Mouse (Mus musculus) heart, adult 11 months (tissue): ENCODE measurements at regions not wholly inside any gene's neighbourhood (a gene's known extent, or its start where the extent isn't known, plus 50 kb on each side); places are given as distances from the start of the nearest gene placed in this dataset.
"Not testable (repeated sequence)": the region's sequence is repeated elsewhere in the genome, so short reads cannot be mapped to it uniquely, and the experiment has no call there.

ENCODE experiments used
- DNase-seq: peaks from one replicate; pipeline ENCODE4 v3.0.0; 2022

- not testable (repeated sequence) for DNase-seq
Observed at GRCm38 (mm10) chr10:103507051-103507450, 139.5 kb downstream of the Slc6a15 start.

- no peak for DNase-seq
Observed at GRCm38 (mm10) chr10:103544502-103544901, 176.9 kb downstream of the Slc6a15 start.

- DNase-seq: no peak
Observed at GRCm38 (mm10) chr10:103549510-103549909, 181.9 kb downstream of the Slc6a15 start.

- no peak for DNase-seq
Observed at GRCm38 (mm10) chr10:103585097-103585496, 217.5 kb downstream of the Slc6a15 start.

- DNase-seq: no peak
Observed at GRCm38 (mm10) chr10:103585504-103585903, 217.9 kb downstream of the Slc6a15 start.

- DNase-seq: no peak
Observed at GRCm38 (mm10) chr10:103591985-103592384, 224.4 kb downstream of the Slc6a15 start.

- no peak for DNase-seq
Observed at GRCm38 (mm10) chr10:103641162-103641561, 273.6 kb downstream of the Slc6a15 start.

GRCm38 (mm10) chr10:103649848-103650247 is 282.3 kb downstream of the Slc6a15 start:
- no peak for DNase-seq

GRCm38 (mm10) chr10:103673081-103673480 is 305.5 kb downstream of the Slc6a15 start:
- no peak for DNase-seq

GRCm38 (mm10) chr10:103673765-103674164 is 306.2 kb downstream of the Slc6a15 start:
- DNase-seq: no peak

GRCm38 (mm10) chr10:103692682-103693081 is 325.1 kb downstream of the Slc6a15 start:
- no peak for DNase-seq

- no peak for DNase-seq
Observed at GRCm38 (mm10) chr10:103715080-103715725, 347.6 kb downstream of the Slc6a15 start.

- DNase-seq: peak; percentile 55
Observed at GRCm38 (mm10) chr10:103718998-103719662, 351.5 kb downstream of the Slc6a15 start.

GRCm38 (mm10) chr10:103726680-103727079 is 359.1 kb downstream of the Slc6a15 start:
- no peak for DNase-seq

- DNase-seq: no peak
Observed at GRCm38 (mm10) chr10:103731522-103731921, 363.9 kb downstream of the Slc6a15 start.

- no peak for DNase-seq
Observed at GRCm38 (mm10) chr10:103731981-103732380, 364.4 kb downstream of the Slc6a15 start.

- DNase-seq: no peak
Observed at GRCm38 (mm10) chr10:103780127-103780526, 362.7 kb upstream of the Gm21293 start.

GRCm38 (mm10) chr10:103784920-103785319 is 357.9 kb upstream of the Gm21293 start:
- no peak for DNase-seq

- no peak for DNase-seq
Observed at GRCm38 (mm10) chr10:103829079-103829478, 313.7 kb upstream of the Gm21293 start.

- no peak for DNase-seq
Observed at GRCm38 (mm10) chr10:103832063-103832462, 310.7 kb upstream of the Gm21293 start.

GRCm38 (mm10) chr10:103855211-103855610 is 287.6 kb upstream of the Gm21293 start:
- DNase-seq: peak; percentile 27

GRCm38 (mm10) chr10:103860890-103861289 is 281.9 kb upstream of the Gm21293 start:
- no peak for DNase-seq

GRCm38 (mm10) chr10:103862120-103862519 is 280.7 kb upstream of the Gm21293 start:
- no peak for DNase-seq

GRCm38 (mm10) chr10:103863909-103864308 is 278.9 kb upstream of the Gm21293 start:
- no peak for DNase-seq

- DNase-seq: no peak
Observed at GRCm38 (mm10) chr10:103910098-103910497, 232.7 kb upstream of the Gm21293 start.
